Mouse (Mus musculus): Measurements from ENCODE around the gene Dlk2. TPM values are rescaled to one million over a fixed set of nuclear protein-coding genes. Genes with fewer than 3 reads are reported as not detected.
A peak's percentile ranks its signal among the peaks of the same experiment; 100 is the strongest.

The Dlk2 gene
- polyA plus RNA-seq, 1 experiment from 2014 or later = 0.35 TPM

DNA sequence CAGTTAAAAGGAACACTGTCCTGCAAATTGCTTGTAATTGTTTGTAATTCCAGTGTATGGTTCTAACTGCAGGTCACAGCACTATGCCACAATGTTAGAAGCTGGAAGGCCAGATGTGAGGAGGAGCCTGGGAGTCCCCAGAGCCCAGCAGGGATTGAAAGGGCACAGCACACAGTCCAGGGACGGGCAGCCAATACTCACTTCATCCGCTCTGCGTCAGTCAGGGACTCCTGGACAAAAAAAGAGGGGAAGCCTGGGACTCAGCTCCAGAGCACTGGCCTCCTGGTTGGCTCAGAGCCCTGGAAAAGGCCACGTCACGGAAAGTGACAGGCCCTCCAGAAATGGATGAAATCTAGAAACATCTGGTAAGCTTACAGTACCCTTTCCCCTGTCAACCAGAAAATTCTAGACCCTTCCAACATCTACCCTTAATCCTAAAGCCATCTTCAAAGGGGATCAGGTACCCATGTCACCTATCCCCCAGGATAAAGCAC, 35.0 kb upstream of the Dlk2 start:
- H3K27ac ChIP-seq (replicated peaks) = no peak overlapping the region; the same call in 1 of the 2 replicates
- ATAC-seq (ENCODE audit: extremely low read depth, insufficient number of reproducible peaks, low FRiP score, low TSS enrichment) = no peak
- H3K4me3 ChIP-seq = no peak overlapping the region
- 81% methylated on average over 5 of the region's 5 CpGs for WGBS
- no peaks in the 10 kb centered on the region for H3K9me3 ChIP-seq
- no peak overlapping the region for H3K4me2 ChIP-seq
- peaks cover 98% of the 10 kb centered on the region for H3K36me3 ChIP-seq
- H3K4me1 ChIP-seq = peaks cover 17% of the 10 kb centered on the region
- no peaks in the 10 kb centered on the region for H3K27me3 ChIP-seq (replicated peaks)
- no peak overlapping the region for H3K9ac ChIP-seq

DNA sequence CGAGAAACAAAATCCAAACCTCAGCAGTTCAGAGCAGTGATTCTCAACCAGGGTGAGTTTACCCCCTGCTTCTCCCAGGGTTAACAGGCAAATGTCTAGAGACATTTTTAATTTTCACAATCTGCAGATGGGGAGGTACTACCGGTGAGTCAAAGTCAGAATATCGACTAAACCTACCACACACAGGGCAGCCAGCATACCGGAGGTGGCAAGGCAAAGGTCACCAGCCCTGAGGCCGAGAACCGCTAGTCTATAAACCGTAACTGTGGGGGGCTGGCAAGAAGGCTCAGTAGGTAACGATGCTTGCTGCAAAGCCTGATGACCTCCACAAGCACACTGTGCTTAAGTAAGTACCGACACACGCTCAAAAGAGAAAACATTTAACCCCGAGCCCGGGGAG, 31.7 kb upstream of the Dlk2 start:
- 83% methylated on average over 12 of the region's 12 CpGs for WGBS
- peaks cover 86% of the 10 kb centered on the region for H3K36me3 ChIP-seq
- no peak overlapping the region for H3K4me2 ChIP-seq
- ATAC-seq (ENCODE audit: extremely low read depth, insufficient number of reproducible peaks, low FRiP score, low TSS enrichment) = no peak
- no peak overlapping the region for H3K27ac ChIP-seq (replicated peaks)
- peaks cover 32% of the 10 kb centered on the region for H3K4me1 ChIP-seq
- H3K4me3 ChIP-seq = no peak overlapping the region
- H3K9me3 ChIP-seq = no peaks in the 10 kb centered on the region
- H3K27me3 ChIP-seq (replicated peaks) = no peaks in the 10 kb centered on the region
- no peak overlapping the region for H3K9ac ChIP-seq

DNA sequence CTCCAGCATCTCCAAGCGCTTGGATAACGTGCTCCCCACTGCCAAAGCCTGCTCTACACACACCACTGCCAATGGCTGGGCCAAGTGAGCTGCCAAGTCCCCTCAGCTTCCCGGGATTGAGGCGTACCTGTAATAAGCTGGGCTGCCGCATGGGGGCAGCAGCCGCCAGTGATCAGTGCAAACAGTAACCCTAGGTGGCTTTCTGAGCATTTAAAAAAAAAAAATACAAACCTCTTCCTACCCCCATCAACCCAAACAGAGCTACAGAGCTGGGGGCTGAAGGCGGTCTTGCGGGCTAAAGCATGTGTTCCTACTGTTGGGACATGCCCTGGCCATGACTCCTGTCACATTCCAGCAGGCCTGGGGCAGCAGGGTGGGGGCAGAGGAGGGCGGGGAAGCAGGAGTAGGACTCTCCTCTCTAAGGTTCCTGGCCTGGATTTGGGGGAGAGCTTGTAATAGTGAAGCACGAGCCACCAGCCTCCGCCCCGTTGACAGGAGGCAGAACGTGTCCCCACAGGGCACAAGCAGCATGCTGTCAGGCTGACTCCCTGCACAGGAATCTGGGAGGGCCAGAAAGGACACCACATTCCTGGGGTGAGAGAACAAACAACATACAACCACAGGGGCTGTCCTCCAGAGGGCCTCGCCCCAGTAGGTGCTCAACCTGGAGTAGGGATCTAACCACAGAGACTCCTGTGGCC, 31.2 kb upstream of the Dlk2 start:
- Histone ChIP-seq H3K9me3 (no peaks in the 10 kb centered on the region), H3K9ac (0 out of 2 replicates have a peak overlapping the region, but pooled peaks have one; percentile 15), H3K4me2 (no peak overlapping the region), H3K36me3 (peaks cover 86% of the 10 kb centered on the region), H3K4me3 (no peak overlapping the region), H3K4me1 (peaks cover 32% of the 10 kb centered on the region), H3K27ac (replicated peaks) (0 out of 2 replicates have a peak overlapping the region, but pooled peaks have one; percentile 24), H3K27me3 (replicated peaks) (no peaks in the 10 kb centered on the region)
- ATAC-seq (ENCODE audit: extremely low read depth, insufficient number of reproducible peaks, low FRiP score, low TSS enrichment) = no peak
- WGBS = 25% methylated on average over 14 of the region's 14 CpGs

DNA sequence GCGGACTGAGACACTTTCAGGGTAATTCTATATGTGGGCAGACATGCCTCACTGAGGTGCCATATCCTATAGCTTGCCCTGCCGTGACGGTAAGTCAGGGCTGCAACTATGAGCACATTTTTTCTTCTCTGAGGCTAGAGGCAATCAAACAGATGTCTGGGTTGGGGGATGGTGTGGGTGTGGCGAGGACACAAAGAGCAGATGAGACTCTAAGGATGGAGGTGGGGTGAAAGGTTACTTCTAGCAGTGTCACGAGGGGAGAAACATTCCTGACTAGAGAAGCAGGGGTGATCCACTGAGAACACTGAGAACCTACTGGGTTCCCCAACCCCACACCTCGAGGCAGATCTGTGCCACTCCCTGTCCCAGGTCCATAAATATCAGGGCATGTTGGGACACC, 30.2 kb upstream of the Dlk2 start:
- H3K36me3 ChIP-seq = peaks cover 86% of the 10 kb centered on the region

DNA sequence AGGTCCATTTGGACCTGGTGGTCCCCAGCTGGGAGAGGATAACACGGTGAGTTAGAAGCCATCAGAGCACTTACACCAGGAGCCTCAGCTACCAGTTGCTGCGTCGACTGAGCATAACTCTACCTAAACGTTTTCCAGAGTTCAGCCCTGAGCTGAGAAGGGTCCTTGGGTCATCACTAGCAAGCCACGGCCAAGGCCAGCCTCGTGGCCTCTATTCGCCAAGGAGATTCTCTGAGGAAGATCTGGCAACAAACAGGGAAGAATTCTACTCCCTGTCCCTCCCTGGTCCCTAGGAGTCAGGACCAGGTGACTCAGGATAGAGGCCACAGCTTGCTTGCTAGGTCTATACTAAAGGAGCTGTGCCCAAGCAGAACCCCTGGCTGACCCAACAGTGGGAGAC, 29.7 kb upstream of the Dlk2 start:
- H3K9me3 ChIP-seq = no peaks in the 10 kb centered on the region
- peaks cover 41% of the 10 kb centered on the region for H3K4me1 ChIP-seq
- no peaks in the 10 kb centered on the region for H3K27me3 ChIP-seq (replicated peaks)
- H3K27ac ChIP-seq (replicated peaks) = no peak overlapping the region
- no peak overlapping the region for H3K4me3 ChIP-seq
- 74% methylated on average over 7 of the region's 7 CpGs for WGBS
- no peak for ATAC-seq (ENCODE audit: extremely low read depth, insufficient number of reproducible peaks, low FRiP score, low TSS enrichment)
- no peak overlapping the region for H3K4me2 ChIP-seq
- peak overlapping the region; percentile 3; the same call in 1 of the 2 replicates for H3K9ac ChIP-seq
- peaks cover 83% of the 10 kb centered on the region for H3K36me3 ChIP-seq

More for the DNA sequence above, 30.2 kb upstream of the Dlk2 start:
- H3K9ac ChIP-seq = peak overlapping the region; percentile 33; the same call in 1 of the 2 replicates
- 67% methylated on average over 6 of the region's 6 CpGs for WGBS
- H3K9me3 ChIP-seq = no peaks in the 10 kb centered on the region
- no peaks in the 10 kb centered on the region for H3K27me3 ChIP-seq (replicated peaks)
- no peak for ATAC-seq (ENCODE audit: extremely low read depth, insufficient number of reproducible peaks, low FRiP score, low TSS enrichment)
- H3K27ac ChIP-seq (replicated peaks) = no peak overlapping the region
- no peak overlapping the region for H3K4me3 ChIP-seq
- H3K4me1 ChIP-seq = peaks cover 37% of the 10 kb centered on the region
- no peak overlapping the region for H3K4me2 ChIP-seq

DNA sequence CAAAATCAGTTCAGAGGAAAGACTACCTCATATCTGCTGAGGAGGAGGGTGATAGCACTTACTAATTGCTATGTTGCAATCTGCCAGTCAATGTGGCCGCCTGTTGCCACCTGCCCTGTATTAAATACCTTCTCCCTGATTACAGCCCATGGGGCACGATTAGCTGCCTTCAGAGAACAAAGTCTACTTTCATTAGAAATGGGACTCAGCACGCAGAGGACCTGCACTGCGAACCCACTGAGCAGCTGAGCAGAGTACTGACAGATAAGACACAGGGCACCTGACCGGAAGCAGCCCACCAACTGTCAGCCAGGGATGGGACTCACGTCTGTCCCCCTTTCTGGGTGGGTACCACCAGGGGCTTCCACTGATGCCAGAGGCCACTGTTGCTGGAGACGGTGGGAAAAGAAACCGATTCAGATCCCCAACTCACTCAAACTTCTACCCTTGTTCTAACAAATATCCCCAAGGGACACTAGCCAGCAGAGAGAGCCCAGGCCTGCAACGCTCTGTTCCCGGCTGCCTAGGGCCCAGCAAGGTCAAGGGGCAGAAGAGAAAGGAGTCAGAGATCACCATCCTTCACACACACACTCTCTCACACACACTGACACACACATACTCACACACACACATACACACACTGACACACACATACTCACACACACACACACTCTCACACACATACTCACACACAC, 29.0 kb upstream of the Dlk2 start:
- Histone ChIP-seq H3K27ac (replicated peaks) (no peak overlapping the region), H3K4me2 (no peak overlapping the region), H3K9ac (no peak overlapping the region; the same call in 1 of the 2 replicates), H3K4me1 (peaks cover 48% of the 10 kb centered on the region), H3K9me3 (no peaks in the 10 kb centered on the region), H3K27me3 (replicated peaks) (no peaks in the 10 kb centered on the region), H3K4me3 (no peak overlapping the region), H3K36me3 (peaks cover 81% of the 10 kb centered on the region)
- ATAC-seq (ENCODE audit: extremely low read depth, insufficient number of reproducible peaks, low FRiP score, low TSS enrichment) = no peak
- WGBS = 60% methylated on average over 10 of the region's 10 CpGs

DNA sequence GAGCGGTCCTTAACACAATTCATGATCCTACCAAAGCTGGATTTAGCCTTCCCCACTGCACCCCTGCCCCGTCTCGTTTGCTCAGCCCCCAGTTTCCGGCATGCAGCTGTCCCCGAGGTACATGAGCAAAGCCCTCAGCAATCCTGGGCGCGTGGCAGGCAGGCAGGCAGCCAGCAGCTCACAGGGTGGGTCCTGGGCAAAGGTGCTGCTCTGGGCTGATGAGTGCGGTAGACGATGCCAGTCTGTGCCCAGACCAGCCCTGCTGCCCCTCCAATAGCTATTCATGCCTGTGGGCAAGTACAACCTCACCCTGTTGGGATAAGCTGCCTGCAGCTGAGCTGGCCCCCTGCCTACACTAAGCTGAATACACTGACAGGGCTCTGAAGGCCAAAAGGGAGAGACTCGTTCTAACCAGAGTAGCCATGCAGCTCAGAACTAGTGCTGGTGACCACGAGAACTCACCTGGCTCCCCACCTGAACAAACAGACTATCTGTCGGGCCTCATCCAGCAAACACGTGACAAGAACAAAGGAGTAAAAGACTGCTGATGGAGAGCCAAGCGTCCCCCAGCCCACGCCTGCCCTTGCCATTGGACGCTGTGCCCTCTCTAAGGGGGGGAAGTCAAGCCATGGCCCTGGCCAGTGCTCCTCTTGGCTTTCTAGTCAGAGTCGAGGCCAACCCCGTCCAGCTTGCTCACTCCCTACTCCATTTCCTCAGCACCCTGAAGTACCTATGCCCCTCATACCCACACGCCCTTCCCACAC, 27.3 kb upstream of the Dlk2 start:
- no peaks in the 10 kb centered on the region for H3K9me3 ChIP-seq
- ATAC-seq (ENCODE audit: extremely low read depth, insufficient number of reproducible peaks, low FRiP score, low TSS enrichment) = no peak
- H3K27me3 ChIP-seq (replicated peaks) = no peaks in the 10 kb centered on the region
- H3K27ac ChIP-seq (replicated peaks) = no peak overlapping the region
- no peak overlapping the region for H3K4me3 ChIP-seq
- no peak overlapping the region for H3K4me2 ChIP-seq
- H3K9ac ChIP-seq = peak overlapping the region; percentile 28
- H3K4me1 ChIP-seq = peaks cover 66% of the 10 kb centered on the region
- 83% methylated on average over 19 of the region's 19 CpGs for WGBS
- H3K36me3 ChIP-seq = peaks cover 76% of the 10 kb centered on the region

DNA sequence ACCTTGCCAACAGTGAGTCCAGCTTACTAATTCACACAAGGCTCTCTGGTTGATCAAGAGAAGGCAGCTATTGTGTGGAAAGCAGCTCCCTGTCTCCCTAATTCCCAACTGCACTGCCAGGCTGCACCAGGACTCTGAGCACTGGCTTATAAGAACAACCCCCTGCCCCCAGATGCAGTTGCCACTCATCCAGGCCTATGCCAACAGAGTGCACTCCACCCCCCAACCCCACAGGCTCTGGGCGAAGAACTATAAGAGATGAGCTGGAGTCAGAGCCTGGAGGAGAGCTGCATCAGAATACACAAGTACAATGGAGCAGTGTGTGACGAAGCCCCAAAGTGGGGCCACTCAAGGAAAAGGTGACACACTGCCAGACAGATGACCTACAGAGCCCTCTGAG, 25.2 kb upstream of the Dlk2 start:
- H3K4me1 ChIP-seq = peaks cover 72% of the 10 kb centered on the region
- peaks cover 70% of the 10 kb centered on the region for H3K36me3 ChIP-seq
- 79% methylated on average over 2 of the region's 2 CpGs for WGBS

DNA sequence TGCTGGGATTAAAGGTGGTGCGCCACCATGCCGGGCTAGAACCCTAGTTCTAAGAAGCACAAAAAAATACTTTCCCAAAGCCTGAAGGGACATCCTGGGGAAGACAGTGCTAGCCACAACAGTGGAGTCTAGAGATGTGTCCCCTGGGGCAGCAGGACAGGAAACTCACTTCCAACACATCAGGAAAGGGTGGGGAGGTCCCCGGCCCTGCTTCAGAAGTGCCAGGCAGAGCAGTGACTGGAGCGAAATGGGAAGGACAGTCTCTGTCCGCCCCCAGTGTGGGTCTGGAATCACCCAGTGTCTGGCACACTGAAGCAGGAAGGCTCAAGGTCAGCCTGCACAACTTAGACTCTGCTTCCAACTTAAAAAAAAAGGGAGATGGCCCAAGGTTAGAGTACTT, 24.5 kb upstream of the Dlk2 start:
- Histone ChIP-seq H3K4me1 (peaks cover 76% of the 10 kb centered on the region), H3K27ac (replicated peaks) (no peak overlapping the region), H3K4me2 (no peak overlapping the region), H3K27me3 (replicated peaks) (no peaks in the 10 kb centered on the region), H3K9ac (0 out of 2 replicates have a peak overlapping the region, but pooled peaks have one; percentile 14), H3K4me3 (no peak overlapping the region), H3K36me3 (peaks cover 71% of the 10 kb centered on the region), H3K9me3 (no peaks in the 10 kb centered on the region)
- 75% methylated on average over 5 of the region's 5 CpGs for WGBS
- no peak for ATAC-seq (ENCODE audit: extremely low read depth, insufficient number of reproducible peaks, low FRiP score, low TSS enrichment)

More for the DNA sequence above, 25.2 kb upstream of the Dlk2 start:
- no peak overlapping the region for H3K27ac ChIP-seq (replicated peaks)
- ATAC-seq (ENCODE audit: extremely low read depth, insufficient number of reproducible peaks, low FRiP score, low TSS enrichment) = no peak
- H3K4me2 ChIP-seq = no peak overlapping the region
- H3K4me3 ChIP-seq = no peak overlapping the region
- H3K9ac ChIP-seq = no peak overlapping the region
- no peaks in the 10 kb centered on the region for H3K9me3 ChIP-seq
- no peaks in the 10 kb centered on the region for H3K27me3 ChIP-seq (replicated peaks)

DNA sequence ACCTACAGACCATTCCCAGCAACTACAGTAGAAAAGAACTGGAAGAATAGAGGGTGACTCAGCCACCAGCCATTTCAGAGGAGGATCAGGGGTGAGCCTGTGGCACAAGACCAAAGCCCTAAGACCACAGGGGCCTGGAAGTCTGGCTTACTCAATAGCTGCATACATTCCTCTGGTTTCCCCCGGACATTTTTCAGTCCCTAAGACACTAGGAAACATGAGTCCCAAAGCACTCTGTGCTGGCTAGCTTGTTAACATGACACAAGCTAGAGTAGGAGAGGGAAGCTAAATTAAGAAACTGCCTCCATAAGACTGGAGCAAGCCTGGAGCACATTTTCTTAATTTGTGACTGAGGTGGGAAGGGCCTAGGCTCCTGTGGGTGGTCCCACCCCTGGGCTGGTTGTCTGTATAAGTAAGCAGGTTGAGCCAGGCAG, 23.4 kb upstream of the Dlk2 start:
- H3K4me1 ChIP-seq = peaks cover 76% of the 10 kb centered on the region
- H3K36me3 ChIP-seq = peaks cover 77% of the 10 kb centered on the region
- ATAC-seq (ENCODE audit: extremely low read depth, insufficient number of reproducible peaks, low FRiP score, low TSS enrichment) = no peak
- peak overlapping the region; percentile 62 for H3K9ac ChIP-seq
- H3K4me3 ChIP-seq = no peak overlapping the region
- H3K9me3 ChIP-seq = no peaks in the 10 kb centered on the region
- 64% methylated on average over 1 of the region's 1 CpGs for WGBS
- H3K4me2 ChIP-seq = no peak overlapping the region
- H3K27me3 ChIP-seq (replicated peaks) = no peaks in the 10 kb centered on the region
- H3K27ac ChIP-seq (replicated peaks) = peak overlapping the region; percentile 75

DNA sequence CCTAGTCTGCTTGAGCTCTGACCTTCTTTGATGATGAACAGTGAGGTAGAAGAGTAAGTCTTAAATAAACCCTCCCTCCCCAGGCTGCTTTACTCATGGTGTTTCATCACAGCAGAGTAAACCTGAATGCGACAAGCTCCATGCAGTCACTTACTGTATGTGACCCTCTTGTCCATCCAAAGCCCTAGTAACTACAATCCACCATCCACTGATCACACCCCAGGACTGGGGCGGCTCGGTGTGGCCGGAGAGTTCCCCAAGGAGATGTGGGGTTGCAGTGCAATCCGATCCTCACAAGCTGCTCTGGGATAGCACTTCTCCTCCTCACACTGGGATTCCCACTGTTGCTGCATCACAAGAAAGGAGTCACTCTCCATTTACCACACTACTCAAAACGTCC, 22.8 kb upstream of the Dlk2 start:
- peaks cover 80% of the 10 kb centered on the region for H3K36me3 ChIP-seq
- no peaks in the 10 kb centered on the region for H3K27me3 ChIP-seq (replicated peaks)
- peaks cover 70% of the 10 kb centered on the region for H3K4me1 ChIP-seq
- peak overlapping the region; percentile 75 for H3K27ac ChIP-seq (replicated peaks)
- no peak overlapping the region for H3K4me3 ChIP-seq
- no peaks in the 10 kb centered on the region for H3K9me3 ChIP-seq
- WGBS = 74% methylated on average over 6 of the region's 6 CpGs
- H3K4me2 ChIP-seq = no peak overlapping the region
- ATAC-seq (ENCODE audit: extremely low read depth, insufficient number of reproducible peaks, low FRiP score, low TSS enrichment) = no peak
- H3K9ac ChIP-seq = peak overlapping the region; percentile 62

Data from heart, embryonic 13.5 days (tissue).